Mouse (Mus musculus) cerebellum, adult 2 months (tissue): Measurements from ENCODE around the gene Fbln2. TPM values are rescaled to one million over a fixed set of nuclear protein-coding genes. Genes with fewer than 3 reads are reported as not detected.

Source experiments
- DNase-seq, 2 experiments: peaks; one replicate each; pipeline ENCODE4 v3.0.0; 2021
- H3K27ac ChIP-seq: fragments of 200-500 bp; 2 replicates; pipeline ENCODE4 v1.5.1; 2012; ENCODE audit warnings: low read length, control low read depth, inconsistent platforms; ENCODE audit not compliant: insufficient read depth
- H3K27me3 ChIP-seq: fragments of 200-500 bp; 2 replicates; pipeline ENCODE4 v1.6.1; 2012; ENCODE audit warnings: inconsistent platforms, mild to moderate bottlenecking, low read length, moderate library complexity; ENCODE audit not compliant: control insufficient read depth, insufficient read depth
- H3K4me1 ChIP-seq: fragments of 200-500 bp; 2 replicates; pipeline ENCODE4 v1.6.1; 2011; ENCODE audit warnings: low read length; ENCODE audit not compliant: control insufficient read depth, insufficient read depth
- H3K4me3 ChIP-seq: fragments of 200-500 bp; replicated peaks from 2 replicates; pipeline ENCODE3; 2011; ENCODE audit warnings: mild to moderate bottlenecking, low read depth, low read length, control low read depth; ENCODE audit not compliant: insufficient read depth
- CTCF ChIP-seq: fragments of 200-500 bp; IDR thresholded peaks from 2 replicates; pipeline ENCODE4 v1.5.1; 2011; ENCODE audit warnings: low read depth, mild to moderate bottlenecking, control low read depth, low read length, moderate library complexity, borderline replicate concordance; ENCODE audit not compliant: insufficient read depth
- POLR2A ChIP-seq: fragments of 200-500 bp; IDR thresholded peaks from 2 replicates; pipeline ENCODE4 v1.6.1; 2011; ENCODE audit warnings: low read length, control low read depth, borderline replicate concordance; ENCODE audit not compliant: insufficient read depth
- WGBS: fragments of 180-500 bp; shearing (Covaris S2); methylation state at CpG from one replicate; pipeline ENCODE4 v1.1.7; 2018; 5-methylcytosine and 5-hydroxymethylcytosine counted together
- polyA plus RNA-seq: library from polyadenylated mRNA; depleted of rRNA; stranded (reverse); fragments of >200 nt; gene quantifications from 2 replicates; pipeline ENCODE4 v1.2.3, GENCODE M21; 2012

The Fbln2 gene
- polyA plus RNA-seq, 1 experiment, result 3.3 TPM

DNA sequence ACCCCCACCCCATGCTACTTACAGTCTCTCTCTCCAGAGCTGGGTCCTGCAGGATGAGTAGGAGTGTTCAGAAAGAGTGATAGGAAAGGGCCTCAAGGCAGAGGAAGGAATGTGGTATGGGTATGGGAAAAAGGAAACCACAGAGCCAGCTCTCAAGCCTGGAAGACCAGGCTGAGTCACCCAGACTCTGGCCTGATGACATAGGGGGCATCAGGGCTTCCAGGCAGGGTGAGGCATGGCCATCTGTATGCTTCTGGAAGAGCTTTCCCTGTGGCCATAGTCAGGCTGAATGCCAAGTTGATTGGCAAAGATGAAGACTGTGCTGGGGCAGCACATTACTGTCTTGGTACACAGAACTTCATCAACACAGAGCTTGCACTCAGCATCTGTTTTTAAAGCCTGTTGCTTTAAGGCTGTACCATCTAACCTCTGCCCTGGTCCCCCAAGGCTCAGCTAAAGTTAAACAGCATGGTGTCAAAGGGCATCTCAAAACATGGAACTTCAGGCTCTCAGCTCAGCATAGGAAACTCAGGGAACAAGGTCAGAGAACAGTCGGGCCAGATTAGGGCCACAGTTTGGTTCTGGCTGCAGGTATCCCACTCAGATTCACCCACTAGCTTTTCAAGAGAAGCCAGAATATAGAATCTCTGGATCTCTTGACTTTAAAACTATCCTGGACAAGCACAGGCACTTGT lies 19.3 kb upstream of the Fbln2 start:
- H3K27me3 ChIP-seq, result no peaks in the 10 kb centered on the region
- TF ChIP-seq POLR2A (no peak), CTCF (no peak)
- 90% methylated on average over 1 of the region's 1 CpGs for WGBS
- no peak overlapping the region for H3K4me3 ChIP-seq
- no peak overlapping the region for H3K27ac ChIP-seq
- no peak for DNase-seq
- H3K4me1 ChIP-seq, result peaks cover 10% of the 10 kb centered on the region; the same call in 1 of the 2 replicates

DNA sequence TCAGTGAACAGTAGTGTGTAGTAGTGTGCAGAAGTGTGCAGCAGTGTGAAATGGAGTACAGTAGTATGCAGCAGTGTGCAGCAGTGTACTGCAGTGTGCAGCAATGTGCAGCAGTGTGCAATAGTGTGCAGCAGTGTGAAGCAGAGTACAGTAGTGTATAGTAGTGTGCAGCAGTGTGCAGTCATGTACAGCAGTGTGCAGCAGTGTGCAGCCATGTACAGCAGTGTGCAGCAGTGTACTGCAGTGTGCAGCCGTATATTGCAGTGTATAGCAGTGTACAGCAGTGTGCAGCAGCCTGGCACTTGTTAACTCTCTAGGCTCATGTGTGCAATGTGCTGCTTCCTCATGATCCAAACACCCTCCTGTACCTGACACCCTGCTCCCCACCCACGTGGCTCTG lies 13.8 kb upstream of the Fbln2 start:
- TF ChIP-seq CTCF (no peak), POLR2A (no peak)
- DNase-seq, result no peak
- Histone ChIP-seq H3K27ac (no peak overlapping the region), H3K4me3 (no peak overlapping the region), H3K27me3 (no peaks in the 10 kb centered on the region), H3K4me1 (peaks cover 5% of the 10 kb centered on the region; the same call in 1 of the 2 replicates)
- WGBS, result 76% methylated on average over 2 of the region's 2 CpGs

DNA sequence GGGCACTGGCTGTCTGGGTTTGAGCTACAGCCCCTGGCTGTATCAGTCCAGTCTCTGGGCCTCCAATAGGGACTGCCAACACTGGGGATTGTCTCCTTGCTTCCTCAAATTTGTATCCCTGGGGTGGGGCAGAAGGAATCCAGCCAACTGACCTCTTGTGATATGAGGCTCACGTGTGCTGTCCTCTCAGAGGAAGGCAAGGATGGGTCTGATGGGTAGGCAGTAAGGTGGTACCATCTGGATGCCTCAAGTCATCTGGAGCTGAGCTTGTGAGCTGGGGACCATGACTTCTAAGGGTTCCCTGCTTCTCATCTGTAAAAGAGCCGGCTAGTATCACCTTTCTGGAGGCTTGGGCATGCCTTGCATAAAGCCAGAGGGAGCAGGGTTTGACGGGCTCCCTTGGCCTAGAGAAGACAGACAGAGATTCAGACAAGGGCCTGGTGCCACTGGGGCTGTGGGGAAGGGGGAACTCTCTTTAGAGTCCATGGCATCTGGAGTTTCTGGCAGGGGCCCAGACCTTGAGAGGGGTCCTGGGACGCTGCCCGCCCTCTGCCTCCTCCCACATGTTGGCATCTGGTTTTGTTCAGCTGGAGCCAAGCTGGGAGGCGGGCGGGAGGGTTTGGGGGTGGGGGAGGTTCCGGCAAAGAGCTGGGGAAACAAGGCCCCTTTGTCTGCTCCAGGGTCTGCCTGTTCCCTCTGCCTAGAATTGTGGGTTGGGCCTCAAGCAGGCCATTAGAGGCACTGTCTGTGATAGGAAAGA lies 11.6 kb upstream of the Fbln2 start:
- Histone ChIP-seq H3K27ac (no peak overlapping the region), H3K4me1 (peaks cover 10% of the 10 kb centered on the region; the same call in 1 of the 2 replicates), H3K4me3 (no peak overlapping the region), H3K27me3 (no peaks in the 10 kb centered on the region)
- peak; percentile 39 to 47 for DNase-seq
- WGBS, result 62% methylated on average over 8 of the region's 8 CpGs
- TF ChIP-seq POLR2A (no peak), CTCF (no peak)

DNA sequence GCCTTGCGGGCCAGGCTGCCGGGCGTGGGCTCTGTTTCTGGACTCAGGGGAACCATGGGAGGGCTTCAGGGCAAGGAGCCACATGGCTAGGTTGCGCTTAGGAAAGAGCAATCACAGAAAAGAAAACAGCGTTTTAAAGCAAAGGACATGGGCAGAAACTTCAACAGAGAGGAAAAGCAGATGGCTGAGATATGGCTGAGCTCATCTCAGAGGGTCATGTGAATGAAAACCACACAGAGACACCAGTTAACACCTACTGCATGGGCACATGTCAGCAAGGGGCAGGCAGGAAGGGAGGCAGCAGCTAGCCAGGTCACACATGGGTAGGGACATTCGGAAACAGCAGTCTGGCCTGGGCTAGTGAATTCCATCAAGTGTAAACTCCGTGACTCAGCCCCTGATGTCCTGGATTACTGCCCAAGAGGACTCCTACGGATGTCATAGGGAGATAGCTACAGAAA lies 10.3 kb upstream of the Fbln2 start:
- no peak overlapping the region for H3K4me3 ChIP-seq
- peaks cover 10% of the 10 kb centered on the region; the same call in 1 of the 2 replicates for H3K4me1 ChIP-seq
- no peaks in the 10 kb centered on the region for H3K27me3 ChIP-seq
- H3K27ac ChIP-seq, result no peak overlapping the region
- no peak for TF ChIP-seq POLR2A
- TF ChIP-seq CTCF, result no peak
- WGBS, result 32% methylated on average over 8 of the region's 8 CpGs
- peak in 1 of 2 experiments; percentile 28 for DNase-seq

DNA sequence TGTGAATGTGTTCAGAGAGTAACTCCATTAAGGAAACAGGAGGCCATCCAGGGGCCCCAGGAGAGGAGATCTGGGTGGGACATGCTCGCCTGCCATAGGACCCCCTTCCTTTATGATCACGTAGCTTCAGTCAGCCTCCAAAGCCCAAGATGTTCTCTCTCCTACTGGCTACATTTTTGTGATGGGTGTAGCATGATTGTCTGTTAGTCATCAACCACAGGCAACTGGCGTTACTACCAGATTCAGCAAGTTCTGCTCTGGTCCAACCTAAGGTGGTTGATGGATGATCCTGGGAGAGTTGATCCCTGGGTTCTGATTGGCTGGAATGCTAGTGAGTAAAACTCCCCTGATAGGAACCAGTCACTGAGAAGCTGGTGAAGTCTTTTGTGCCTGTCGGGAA lies 9.7 kb upstream of the Fbln2 start:
- Histone ChIP-seq H3K4me1 (peaks cover 10% of the 10 kb centered on the region; the same call in 1 of the 2 replicates), H3K4me3 (no peak overlapping the region), H3K27ac (no peak overlapping the region), H3K27me3 (no peaks in the 10 kb centered on the region)
- DNase-seq, result no peak
- 96% methylated on average over 4 of the region's 4 CpGs for WGBS
- TF ChIP-seq CTCF, result no peak
- no peak for TF ChIP-seq POLR2A

DNA sequence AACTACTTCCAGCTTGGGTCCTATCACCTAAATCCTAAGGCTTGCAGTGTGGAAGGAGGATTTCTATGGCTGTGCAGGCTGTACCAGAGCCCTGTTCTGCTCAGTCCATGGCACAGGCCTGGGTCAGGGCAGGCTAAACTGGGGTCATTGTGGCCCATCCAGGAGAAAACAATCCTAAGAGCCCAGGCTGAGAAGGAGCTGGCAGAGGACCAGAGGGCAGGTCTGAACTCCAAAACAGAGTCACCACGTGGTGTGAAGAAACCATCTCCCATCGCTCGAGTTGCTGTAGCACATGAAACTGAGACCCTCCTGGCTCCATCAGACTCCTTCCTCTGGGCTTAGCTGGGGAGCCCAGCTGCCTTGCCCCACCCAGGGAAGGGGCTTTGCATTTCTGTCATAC lies 6.9 kb upstream of the Fbln2 start:
- H3K27me3 ChIP-seq, result no peaks in the 10 kb centered on the region
- peaks cover 10% of the 10 kb centered on the region; the same call in 1 of the 2 replicates for H3K4me1 ChIP-seq
- H3K27ac ChIP-seq, result no peak overlapping the region
- TF ChIP-seq CTCF (no peak), POLR2A (no peak)
- no peak for DNase-seq
- WGBS, result 74% methylated on average over 3 of the region's 3 CpGs
- H3K4me3 ChIP-seq, result no peak overlapping the region

DNA sequence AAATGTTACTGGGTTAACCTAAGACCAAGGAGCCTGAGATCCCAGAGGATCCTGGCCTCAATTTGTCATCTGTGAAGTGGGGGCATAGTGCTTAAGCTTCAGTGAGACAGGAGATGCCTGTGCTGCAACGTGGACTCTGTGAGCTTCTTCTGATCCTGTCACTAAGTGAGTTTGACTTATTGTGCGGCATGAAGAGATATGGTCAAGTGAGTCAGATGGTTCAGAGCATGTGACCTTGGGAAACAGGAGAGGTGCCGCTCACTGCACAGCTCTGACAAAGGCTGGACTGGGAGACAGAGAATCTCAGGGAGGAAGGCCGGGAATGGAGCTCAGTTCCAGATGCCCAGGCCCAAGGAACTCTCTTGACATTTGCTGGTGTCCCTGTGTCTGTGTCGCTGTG lies 6.5 kb upstream of the Fbln2 start:
- Histone ChIP-seq H3K4me3 (no peak overlapping the region), H3K27ac (no peak overlapping the region), H3K27me3 (no peaks in the 10 kb centered on the region), H3K4me1 (peaks cover 10% of the 10 kb centered on the region; the same call in 1 of the 2 replicates)
- WGBS, result 93% methylated on average over 5 of the region's 5 CpGs
- no peak for DNase-seq
- TF ChIP-seq CTCF, result no peak

DNA sequence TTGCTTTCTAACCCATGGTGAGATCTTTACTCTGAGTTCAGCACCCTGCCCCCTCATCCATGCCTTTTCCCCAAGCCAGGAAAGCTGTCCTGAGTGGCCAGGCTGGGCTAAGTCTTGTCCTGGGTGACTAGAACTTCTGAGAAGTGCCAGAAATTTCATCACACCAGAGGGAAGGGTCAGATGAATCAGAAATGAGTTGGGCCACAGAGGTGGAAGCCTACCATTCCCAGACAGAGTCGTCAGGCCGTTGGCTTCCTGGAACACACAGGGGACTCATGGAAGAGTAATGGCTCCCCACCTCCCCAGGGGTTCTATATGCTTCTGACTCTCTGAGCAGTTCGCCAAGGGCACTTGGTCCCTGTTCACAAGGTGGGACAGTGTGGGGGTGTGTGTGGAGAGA lies 4.8 kb upstream of the Fbln2 start:
- Histone ChIP-seq H3K27me3 (no peaks in the 10 kb centered on the region), H3K4me1 (peaks cover 4% of the 10 kb centered on the region; the same call in 1 of the 2 replicates), H3K4me3 (no peak overlapping the region), H3K27ac (no peak overlapping the region)
- 85% methylated on average over 3 of the region's 3 CpGs for WGBS
- no peak for TF ChIP-seq POLR2A
- no peak for TF ChIP-seq CTCF
- no peak for DNase-seq
